Mouse (Mus musculus) kidney, embryonic 15.5 days (tissue): ENCODE measurements at regions not wholly inside any gene's neighbourhood (a gene's known extent, or its start where the extent isn't known, plus 50 kb on each side); places are given as distances from the start of the nearest gene placed in this dataset.

Experiments
- ATAC-seq: fragments of 200-750 bp; cut with Nextera tagmentation; replicated peaks from 2 replicates; pipeline ENCODE4 v1.8.0; 2017; ENCODE audit warnings: moderate TSS enrichment; ENCODE audit not compliant: low FRiP score
- H3K27ac ChIP-seq: fragments of 300-500 bp; sonication (generic); 2 replicates; pipeline ENCODE4 v1.5.1; 2015; ENCODE audit warnings: mild to moderate bottlenecking, inconsistent platforms
- H3K27me3 ChIP-seq: fragments of 300-500 bp; sonication (generic); 2 replicates; pipeline ENCODE4 v1.6.1; 2015; ENCODE audit warnings: inconsistent platforms
- H3K36me3 ChIP-seq: fragments of 300-500 bp; sonication (generic); 2 replicates; pipeline ENCODE4 v1.6.1; 2015; ENCODE audit warnings: inconsistent platforms
- H3K4me1 ChIP-seq: fragments of 300-500 bp; sonication (generic); 2 replicates; pipeline ENCODE4 v1.6.1; 2015; ENCODE audit warnings: inconsistent platforms
- H3K4me2 ChIP-seq: fragments of 300-500 bp; sonication (generic); 2 replicates; pipeline ENCODE4 v1.6.1; 2015; ENCODE audit warnings: moderate library complexity, mild to moderate bottlenecking, inconsistent platforms
- H3K4me3 ChIP-seq: fragments of 300-500 bp; sonication (generic); replicated peaks from 2 replicates; pipeline ENCODE4 v1.5.1; 2015; ENCODE audit warnings: mild to moderate bottlenecking, inconsistent platforms
- H3K9ac ChIP-seq: fragments of 300-500 bp; sonication (generic); 2 replicates; pipeline ENCODE4 v1.6.1; 2015; ENCODE audit warnings: mild to moderate bottlenecking, inconsistent platforms
- H3K9me3 ChIP-seq: fragments of 300-500 bp; sonication (generic); replicated peaks from 2 replicates; pipeline ENCODE4 v1.6.1; 2016; ENCODE audit warnings: inconsistent platforms
- WGBS: fragments of 180-500 bp; shearing (Covaris S2); methylation state at CpG from one replicate; pipeline ENCODE4 v1.1.7; 2015; ENCODE audit warnings: mixed read lengths; 5-methylcytosine and 5-hydroxymethylcytosine counted together

GRCm38 (mm10) chr2:48138051-48138611 is 675.8 kb upstream of the Acvr2a start:
- no peaks in the 10 kb centered on the region for H3K36me3 ChIP-seq
- H3K4me2 ChIP-seq, result no peak overlapping the region
- H3K27me3 ChIP-seq, result no peaks in the 10 kb centered on the region
- WGBS, result 94% methylated on average over 2 of the region's 2 CpGs
- H3K9ac ChIP-seq, result no peak overlapping the region
- no peaks in the 10 kb centered on the region for H3K4me1 ChIP-seq
- no peak for ATAC-seq
- no peak overlapping the region for H3K4me3 ChIP-seq
- H3K27ac ChIP-seq, result no peak overlapping the region
- H3K9me3 ChIP-seq, result no peaks in the 10 kb centered on the region

- no peak overlapping the region for H3K4me2 ChIP-seq
- no peak overlapping the region for H3K9ac ChIP-seq
- no peaks in the 10 kb centered on the region for H3K27me3 ChIP-seq
- ATAC-seq, result no peak
- H3K9me3 ChIP-seq, result no peaks in the 10 kb centered on the region
- 90% methylated on average over 2 of the region's 2 CpGs for WGBS
- no peaks in the 10 kb centered on the region for H3K36me3 ChIP-seq
- H3K27ac ChIP-seq, result no peak overlapping the region
- no peaks in the 10 kb centered on the region for H3K4me1 ChIP-seq
- no peak overlapping the region for H3K4me3 ChIP-seq
These were observed 672.6 kb upstream of the Acvr2a start for GRCm38 (mm10) chr2:48141281-48141680.

- no peak overlapping the region for H3K4me3 ChIP-seq
- 81% methylated on average over 3 of the region's 3 CpGs for WGBS
- no peak overlapping the region for H3K4me2 ChIP-seq
- no peaks in the 10 kb centered on the region for H3K9me3 ChIP-seq
- no peak for ATAC-seq
- no peaks in the 10 kb centered on the region for H3K4me1 ChIP-seq
- no peaks in the 10 kb centered on the region for H3K36me3 ChIP-seq
- no peak overlapping the region for H3K27ac ChIP-seq
- H3K27me3 ChIP-seq, result no peaks in the 10 kb centered on the region
- H3K9ac ChIP-seq, result no peak overlapping the region
These were observed 659.2 kb upstream of the Acvr2a start for GRCm38 (mm10) chr2:48154706-48155105.

- WGBS, result 29% methylated on average over 1 of the region's 1 CpGs
- Histone ChIP-seq H3K27ac (no peak overlapping the region), H3K4me1 (no peaks in the 10 kb centered on the region), H3K9ac (no peak overlapping the region), H3K4me2 (no peak overlapping the region), H3K4me3 (no peak overlapping the region), H3K27me3 (no peaks in the 10 kb centered on the region), H3K36me3 (no peaks in the 10 kb centered on the region), H3K9me3 (no peaks in the 10 kb centered on the region)
- ATAC-seq, result no peak
These were observed 641.3 kb upstream of the Acvr2a start for GRCm38 (mm10) chr2:48172626-48173025.

GRCm38 (mm10) chr2:48186161-48186560 is 627.7 kb upstream of the Acvr2a start:
- Histone ChIP-seq H3K27me3 (no peaks in the 10 kb centered on the region), H3K27ac (no peak overlapping the region), H3K4me1 (no peaks in the 10 kb centered on the region), H3K9ac (no peak overlapping the region), H3K36me3 (no peaks in the 10 kb centered on the region), H3K4me2 (no peak overlapping the region), H3K9me3 (no peaks in the 10 kb centered on the region), H3K4me3 (no peak overlapping the region)
- WGBS, result 98% methylated on average over 1 of the region's 1 CpGs
- no peak for ATAC-seq

- ATAC-seq, result no peak
- H3K27ac ChIP-seq, result no peak overlapping the region
- no peaks in the 10 kb centered on the region for H3K9me3 ChIP-seq
- H3K4me1 ChIP-seq, result no peaks in the 10 kb centered on the region
- no peaks in the 10 kb centered on the region for H3K27me3 ChIP-seq
- no peak overlapping the region for H3K4me3 ChIP-seq
- H3K36me3 ChIP-seq, result no peaks in the 10 kb centered on the region
- no peak overlapping the region for H3K9ac ChIP-seq
- H3K4me2 ChIP-seq, result no peak overlapping the region
- WGBS, result 75% methylated on average over 2 of the region's 2 CpGs
These were observed 627.3 kb upstream of the Acvr2a start for GRCm38 (mm10) chr2:48186609-48187008.

- no peak overlapping the region for H3K9ac ChIP-seq
- no peak overlapping the region for H3K4me3 ChIP-seq
- no peak overlapping the region for H3K27ac ChIP-seq
- no peaks in the 10 kb centered on the region for H3K27me3 ChIP-seq
- 74% methylated on average over 1 of the region's 1 CpGs for WGBS
- H3K9me3 ChIP-seq, result no peaks in the 10 kb centered on the region
- H3K4me2 ChIP-seq, result no peak overlapping the region
- H3K36me3 ChIP-seq, result no peaks in the 10 kb centered on the region
- no peak for ATAC-seq
- H3K4me1 ChIP-seq, result no peaks in the 10 kb centered on the region
These were observed 602.1 kb upstream of the Acvr2a start for GRCm38 (mm10) chr2:48211804-48212203.

- Histone ChIP-seq H3K4me2 (no peak overlapping the region), H3K4me1 (no peaks in the 10 kb centered on the region), H3K27me3 (no peaks in the 10 kb centered on the region), H3K4me3 (no peak overlapping the region), H3K9ac (no peak overlapping the region), H3K9me3 (no peaks in the 10 kb centered on the region), H3K36me3 (no peaks in the 10 kb centered on the region), H3K27ac (no peak overlapping the region)
- WGBS, result 62% methylated on average over 3 of the region's 3 CpGs
- ATAC-seq, result no peak
These were observed 593.1 kb upstream of the Acvr2a start for GRCm38 (mm10) chr2:48220771-48221170.

GRCm38 (mm10) chr2:48223084-48223799 is 590.7 kb upstream of the Acvr2a start:
- no peak overlapping the region for H3K4me2 ChIP-seq
- H3K4me1 ChIP-seq, result no peaks in the 10 kb centered on the region
- H3K36me3 ChIP-seq, result no peaks in the 10 kb centered on the region
- H3K9ac ChIP-seq, result no peak overlapping the region
- whole genome bisulfite sequencing, result 68% methylated on average over 2 of the region's 2 CpGs
- H3K27me3 ChIP-seq, result no peaks in the 10 kb centered on the region
- H3K27ac ChIP-seq, result no peak overlapping the region
- H3K9me3 ChIP-seq, result no peaks in the 10 kb centered on the region
- H3K4me3 ChIP-seq, result no peak overlapping the region
- no peak for ATAC-seq

- ATAC-seq, result no peak
- no peaks in the 10 kb centered on the region for H3K27me3 ChIP-seq
These were observed 563.7 kb upstream of the Acvr2a start for GRCm38 (mm10) chr2:48250174-48250573.

GRCm38 (mm10) chr2:48260299-48260698 is 553.6 kb upstream of the Acvr2a start:
- Histone ChIP-seq H3K4me3 (no peak overlapping the region), H3K9me3 (no peaks in the 10 kb centered on the region), H3K4me2 (no peak overlapping the region), H3K36me3 (no peaks in the 10 kb centered on the region), H3K27ac (no peak overlapping the region), H3K9ac (no peak overlapping the region), H3K4me1 (no peaks in the 10 kb centered on the region), H3K27me3 (no peaks in the 10 kb centered on the region)
- no peak for ATAC-seq
- 64% methylated on average over 2 of the region's 2 CpGs for WGBS

More at GRCm38 (mm10) chr2:48250174-48250573, 563.7 kb upstream of the Acvr2a start:
- H3K9me3 ChIP-seq, result no peaks in the 10 kb centered on the region
- no peaks in the 10 kb centered on the region for H3K4me1 ChIP-seq
- 72% methylated on average over 4 of the region's 4 CpGs for WGBS
- no peak overlapping the region for H3K9ac ChIP-seq
- no peak overlapping the region for H3K27ac ChIP-seq
- H3K36me3 ChIP-seq, result no peaks in the 10 kb centered on the region
- H3K4me3 ChIP-seq, result no peak overlapping the region
- no peak overlapping the region for H3K4me2 ChIP-seq
